Mouse (Mus musculus) stomach, postnatal 0 days (tissue): Measurements from ENCODE around the gene Cfap97d1.

Experiments
- CTCF ChIP-seq: IDR thresholded peaks from 2 replicates; pipeline ENCODE4 v1.5.1; 2016; ENCODE audit warnings: antibody characterized with exemption, low read depth, mild to moderate bottlenecking, moderate library complexity
- EP300 ChIP-seq: optimal IDR thresholded peaks from 2 replicates; pipeline ENCODE3; 2016; ENCODE audit warnings: antibody characterized with exemption

GRCm38 (mm10) chr11:102034887-102035286, 50.8 kb downstream of the Cfap97d1 start:
- TF ChIP-seq CTCF: no peak
- TF ChIP-seq EP300: no peak
